Mouse (Mus musculus): Measurements from ENCODE around the gene Xylb. TPM values are rescaled to one million over a fixed set of nuclear protein-coding genes. Genes with fewer than 3 reads are reported as not detected.
A peak's percentile ranks its signal among the peaks of the same experiment; 100 is the strongest.

Xylb gene
- 3.3 and 3.4 TPM in 2 replicates for polyA plus RNA-seq (2015; fragmentation: Nextera tagmentation; extraction: Ambion mirVana)

DNA sequence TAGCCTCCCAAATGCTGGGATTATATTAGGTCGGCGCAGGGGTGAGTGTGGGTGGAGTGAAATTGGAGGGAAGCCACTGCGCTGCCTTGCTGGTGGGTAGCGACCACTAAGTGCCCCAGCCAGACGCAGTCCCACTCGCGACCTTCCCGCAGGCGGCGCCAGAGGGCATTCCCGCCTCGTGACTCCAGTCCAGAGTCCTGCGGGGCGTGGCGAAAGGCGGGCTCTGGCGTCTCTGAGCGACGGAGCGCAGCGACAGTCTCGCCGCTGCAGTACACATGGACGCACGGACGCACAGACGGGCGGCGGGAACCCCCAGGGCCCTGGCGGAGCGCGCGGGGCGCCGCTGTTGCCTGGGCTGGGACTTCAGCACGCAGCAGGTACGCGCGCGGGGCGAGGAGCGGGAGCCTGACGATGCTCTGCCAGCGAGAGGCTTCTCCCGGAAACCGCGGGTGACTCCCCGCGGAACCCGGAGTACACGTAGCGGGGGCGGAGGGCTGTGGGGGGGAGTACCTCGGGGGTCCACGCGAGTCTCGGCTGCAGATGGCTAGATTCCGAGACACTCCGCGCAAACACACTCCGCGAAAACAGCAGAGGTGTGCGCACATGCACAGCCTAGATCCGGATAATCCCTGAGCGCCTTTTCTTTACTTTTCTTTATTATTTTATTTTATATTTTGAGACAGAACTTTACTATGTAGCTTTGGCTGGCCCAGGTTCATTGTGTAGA lies at the start of gene Xylb:
Gene Xylb (plus strand): TSS at position 51 of the 727 bp plus-strand sequence.
- H3K4me2 ChIP-seq (replicated peaks): peak within 1 kb of the TSS; percentile 96
- no peaks in the 10 kb centered on the region for H3K36me3 ChIP-seq
- H3K4me3 ChIP-seq: peak within 1 kb of the TSS; percentile 85
- WGBS: 2% methylated on average over 63 of the region's 65 CpGs
- H3K9me3 ChIP-seq: no peaks in the 10 kb centered on the region
- H3K9ac ChIP-seq (replicated peaks): peak within 1 kb of the TSS; percentile 77
- H3K4me1 ChIP-seq: peaks cover 3% of the 10 kb centered on the region; the same call in 1 of the 2 replicates
- H3K27ac ChIP-seq (replicated peaks): no peak within 1 kb of the TSS
- no peaks in the 10 kb centered on the region for H3K27me3 ChIP-seq
- ATAC-seq (replicated peaks): peak; percentile 89

DNA sequence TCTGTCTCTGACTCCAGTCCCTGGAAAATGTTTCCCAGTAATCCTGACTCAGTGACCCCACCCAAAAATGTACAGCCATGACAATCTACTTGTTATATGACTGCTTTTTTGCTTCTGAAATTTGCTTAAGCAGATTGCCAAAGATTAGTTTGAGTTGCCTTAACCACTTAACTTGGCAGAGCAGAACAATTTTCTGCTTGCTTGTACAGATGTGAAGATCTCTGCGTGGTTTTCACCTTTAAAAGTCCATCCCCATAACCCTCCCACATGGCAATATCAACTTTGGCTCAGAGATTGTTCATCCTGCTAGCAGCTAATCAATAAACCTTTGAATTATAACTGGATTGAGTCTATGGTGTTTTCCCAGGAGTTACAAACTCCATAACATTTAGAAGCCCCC lies 48.1 kb upstream of the Xylb start:
- Histone ChIP-seq H3K4me1 (no peaks in the 10 kb centered on the region), H3K36me3 (no peaks in the 10 kb centered on the region), H3K27ac (replicated peaks) (no peak overlapping the region), H3K27me3 (no peaks in the 10 kb centered on the region), H3K9ac (replicated peaks) (no peak overlapping the region), H3K9me3 (no peaks in the 10 kb centered on the region), H3K4me2 (replicated peaks) (no peak overlapping the region), H3K4me3 (no peak overlapping the region)
- no peak for ATAC-seq (replicated peaks)
- WGBS: 96% methylated on average over 1 of the region's 1 CpGs

DNA sequence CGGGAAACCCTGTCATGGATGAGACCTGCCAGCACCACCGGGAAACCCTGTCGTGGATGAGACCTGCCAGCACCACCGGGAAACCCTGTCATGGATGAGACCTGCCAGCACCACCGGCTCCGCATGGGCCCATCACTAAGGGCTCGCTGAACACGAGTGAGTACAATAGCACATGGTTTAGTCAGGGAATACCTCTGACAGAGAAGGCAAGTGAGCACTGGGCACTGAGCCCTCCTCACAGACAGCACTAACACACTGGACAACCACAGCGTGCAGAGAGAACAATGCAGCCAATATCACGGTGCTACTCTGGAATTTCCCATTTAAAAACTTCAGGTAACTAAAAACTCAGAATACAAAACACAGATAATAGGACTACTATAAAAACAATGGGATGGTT lies 44.1 kb upstream of the Xylb start:
- ATAC-seq (replicated peaks): no peak
- no peaks in the 10 kb centered on the region for H3K27me3 ChIP-seq
- 87% methylated on average over 10 of the region's 10 CpGs for WGBS
- no peak overlapping the region for H3K4me3 ChIP-seq
- no peak overlapping the region for H3K27ac ChIP-seq (replicated peaks)
- H3K9me3 ChIP-seq: no peaks in the 10 kb centered on the region
- H3K36me3 ChIP-seq: no peaks in the 10 kb centered on the region
- H3K4me2 ChIP-seq (replicated peaks): no peak overlapping the region
- H3K4me1 ChIP-seq: no peaks in the 10 kb centered on the region
- no peak overlapping the region for H3K9ac ChIP-seq (replicated peaks)

DNA sequence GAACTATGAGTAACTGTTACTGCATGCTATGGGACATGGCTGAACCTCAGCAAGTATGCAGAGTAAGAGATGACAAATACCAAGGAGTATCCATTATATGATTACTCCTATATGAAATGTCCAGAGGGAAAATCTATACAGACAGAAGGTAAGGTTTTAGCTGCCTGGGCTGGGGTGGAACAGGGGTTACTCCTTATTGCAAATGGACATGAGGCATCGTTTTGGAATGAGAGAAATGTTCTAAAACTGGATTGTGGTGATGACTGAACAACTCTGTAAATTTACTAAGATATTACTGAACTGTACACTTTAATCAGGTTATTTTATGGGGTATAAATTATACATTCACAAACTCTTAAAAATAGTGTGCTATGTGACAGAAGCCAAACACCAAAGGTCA lies 38.3 kb upstream of the Xylb start:
- Histone ChIP-seq H3K36me3 (no peaks in the 10 kb centered on the region), H3K9me3 (no peaks in the 10 kb centered on the region), H3K4me1 (peaks cover 30% of the 10 kb centered on the region), H3K27me3 (no peaks in the 10 kb centered on the region), H3K9ac (replicated peaks) (no peak overlapping the region), H3K27ac (replicated peaks) (no peak overlapping the region), H3K4me2 (replicated peaks) (no peak overlapping the region), H3K4me3 (no peak overlapping the region)
- WGBS: 89% methylated on average over 1 of the region's 1 CpGs
- ATAC-seq (replicated peaks): no peak

DNA sequence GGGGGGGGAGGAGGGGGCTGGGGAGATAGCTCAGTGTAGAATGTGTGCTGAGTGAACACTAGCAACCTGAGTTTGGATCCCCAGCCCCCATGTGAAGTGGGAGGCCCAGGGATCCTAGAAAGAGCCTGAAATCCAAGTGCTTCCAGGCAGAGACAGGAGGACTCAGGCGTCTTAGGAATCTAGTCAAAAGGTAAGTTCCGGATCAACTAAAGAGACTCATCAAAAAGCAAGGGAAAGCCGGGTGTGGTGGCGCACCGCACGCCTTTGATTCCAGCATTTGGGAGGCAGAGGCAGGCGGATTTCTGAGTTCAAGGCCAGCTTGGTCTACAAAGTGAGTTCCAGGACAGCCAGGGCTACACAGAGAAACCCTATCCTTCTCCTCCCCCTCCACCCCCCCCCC lies 36.7 kb upstream of the Xylb start:
- H3K4me1 ChIP-seq: peaks cover 30% of the 10 kb centered on the region
- H3K4me3 ChIP-seq: peak overlapping the region; percentile 78; the same call in 1 of the 2 replicates
- H3K27me3 ChIP-seq: no peaks in the 10 kb centered on the region
- ATAC-seq (replicated peaks): no peak
- no peak overlapping the region; the same call in 1 of the 2 replicates for H3K9ac ChIP-seq (replicated peaks)
- H3K4me2 ChIP-seq (replicated peaks): peak overlapping the region; percentile 95
- no peak overlapping the region for H3K27ac ChIP-seq (replicated peaks)
- no peaks in the 10 kb centered on the region for H3K9me3 ChIP-seq
- H3K36me3 ChIP-seq: no peaks in the 10 kb centered on the region
- 82% methylated on average over 7 of the region's 7 CpGs for WGBS

DNA sequence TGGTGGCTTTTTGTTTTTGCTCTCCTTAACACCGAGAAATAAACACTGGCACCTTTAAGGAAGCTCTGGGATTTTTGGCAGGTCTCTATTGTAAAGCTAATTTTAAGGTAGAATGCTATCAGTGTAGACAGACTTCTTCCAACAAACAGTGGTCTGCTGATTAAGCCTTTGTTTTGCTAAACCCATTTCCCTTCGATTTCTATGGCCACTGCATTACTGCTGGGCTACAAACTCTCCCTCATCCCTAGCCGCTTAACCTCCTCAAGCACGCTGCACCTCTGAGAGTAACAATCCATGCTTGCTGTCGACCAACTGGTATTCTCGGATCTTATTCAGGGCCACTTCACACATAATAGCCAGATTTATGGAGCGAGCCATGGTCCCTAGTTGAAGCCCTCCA lies 36.2 kb upstream of the Xylb start:
- H3K27ac ChIP-seq (replicated peaks): no peak overlapping the region
- 7% methylated on average over 7 of the region's 7 CpGs for WGBS
- H3K9ac ChIP-seq (replicated peaks): peak overlapping the region; percentile 85
- H3K4me2 ChIP-seq (replicated peaks): peak overlapping the region; percentile 95
- H3K27me3 ChIP-seq: no peaks in the 10 kb centered on the region
- peak overlapping the region; percentile 78 for H3K4me3 ChIP-seq
- H3K9me3 ChIP-seq: no peaks in the 10 kb centered on the region
- no peaks in the 10 kb centered on the region for H3K36me3 ChIP-seq
- peaks cover 30% of the 10 kb centered on the region for H3K4me1 ChIP-seq
- no peak for ATAC-seq (replicated peaks)

DNA sequence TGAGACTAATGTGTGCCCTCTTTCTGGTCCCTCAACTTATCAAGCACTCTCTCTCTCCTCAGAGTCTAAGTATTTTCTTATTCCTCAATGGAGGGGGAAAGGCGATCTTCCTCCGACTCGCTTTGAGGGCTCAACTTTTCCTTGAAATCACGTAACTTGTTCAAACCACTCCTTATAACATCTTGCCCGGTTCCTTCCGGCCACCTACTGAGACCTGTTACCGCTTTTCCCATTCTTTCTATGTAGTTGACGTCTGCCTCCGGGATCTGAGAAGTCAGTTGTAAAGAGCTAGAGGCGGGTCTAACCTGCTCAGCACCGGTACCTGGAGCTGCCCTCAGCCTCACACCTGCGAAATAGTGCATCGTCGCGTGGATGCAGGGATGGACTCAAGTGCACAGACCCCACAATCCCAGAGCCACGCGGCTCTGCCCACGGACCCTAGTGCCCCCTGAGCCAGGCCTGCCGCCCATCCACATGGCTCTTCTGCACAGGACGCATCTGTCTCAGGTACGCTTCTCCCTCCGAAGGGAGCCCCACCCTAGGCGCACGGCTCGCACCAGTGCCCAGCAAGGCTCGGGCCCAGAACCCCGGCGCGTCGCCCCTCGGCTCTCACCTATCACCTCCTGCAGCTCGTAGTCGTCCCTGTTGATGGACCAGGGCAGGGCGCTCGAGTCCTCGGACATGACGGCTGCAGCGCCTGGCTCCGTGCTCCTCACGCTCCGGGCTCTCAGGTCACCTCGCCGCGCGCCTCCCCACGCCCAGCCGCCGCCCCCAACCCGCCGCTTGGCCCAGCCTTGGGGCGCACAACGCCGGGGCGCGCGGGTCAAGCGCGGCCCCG lies 35.6 kb upstream of the Xylb start:
- WGBS: under 1% methylated on average over 53 of the region's 59 CpGs

DNA sequence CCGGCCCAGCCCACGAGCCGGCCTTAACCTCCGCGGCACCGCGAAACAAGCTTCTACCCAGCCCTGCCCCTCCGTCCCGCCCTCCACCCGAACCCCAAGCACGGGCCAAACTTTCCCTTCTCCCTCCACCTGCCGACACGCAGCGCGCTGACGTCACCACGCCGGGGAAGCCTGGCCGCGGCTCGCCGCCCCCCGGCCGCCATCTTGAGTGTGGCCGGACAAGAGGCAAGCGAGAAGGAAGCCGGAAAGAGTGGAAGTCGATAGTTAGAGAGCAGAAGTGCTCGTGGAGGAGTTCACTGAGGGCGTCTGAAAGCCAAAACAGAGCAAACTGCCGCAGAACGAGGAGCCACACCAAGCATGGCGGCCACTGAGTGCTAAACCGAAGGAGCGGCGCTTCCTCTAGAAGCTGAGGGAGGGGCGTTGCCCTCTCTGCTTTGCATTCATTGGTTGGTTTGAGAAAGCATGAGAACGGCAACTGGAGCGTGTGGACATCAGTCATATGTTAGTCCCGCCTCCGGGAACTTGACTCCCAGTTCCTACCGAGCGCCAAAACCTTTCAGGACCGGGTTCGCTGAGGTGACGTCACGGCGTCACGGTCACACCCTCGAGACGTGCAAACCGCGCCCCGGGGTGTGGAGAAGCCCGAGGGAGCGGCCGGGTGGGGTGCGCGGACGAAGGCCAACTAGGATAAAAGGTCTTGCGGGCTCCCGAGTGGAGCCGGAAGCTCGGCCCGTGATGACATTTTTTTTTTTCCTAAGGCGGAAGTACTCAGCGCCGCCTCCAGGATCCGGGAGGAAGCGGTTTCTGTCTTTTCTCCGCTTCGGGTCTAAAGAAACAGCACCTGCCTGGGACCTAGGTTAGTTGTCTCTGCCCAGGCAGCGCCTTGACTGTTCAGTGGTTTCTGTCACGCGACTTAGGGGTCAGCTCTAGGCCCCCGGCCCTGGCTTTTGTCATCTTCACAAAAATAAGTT lies 34.6 kb upstream of the Xylb start, which contains the start of gene Oxsr1:
Gene Oxsr1 (minus strand): TSS at position 139 of the 971 bp plus-strand sequence.
- Histone ChIP-seq H3K9ac (replicated peaks) (peak within 1 kb of the TSS; percentile 85), H3K4me3 (peak within 1 kb of the TSS; percentile 78), H3K9me3 (no peaks in the 10 kb centered on the region), H3K4me1 (peaks cover 30% of the 10 kb centered on the region), H3K27me3 (no peaks in the 10 kb centered on the region), H3K27ac (replicated peaks) (peak within 1 kb of the TSS; percentile 95), H3K36me3 (no peaks in the 10 kb centered on the region), H3K4me2 (replicated peaks) (peak within 1 kb of the TSS; percentile 95)
- ATAC-seq (replicated peaks): peak; percentile 98
- WGBS: under 1% methylated on average over 76 of the region's 76 CpGs

More for the DNA sequence above, 35.6 kb upstream of the Xylb start:
- Histone ChIP-seq H3K4me3 (peak overlapping the region; percentile 78), H3K4me2 (replicated peaks) (peak overlapping the region; percentile 95), H3K36me3 (no peaks in the 10 kb centered on the region), H3K27ac (replicated peaks) (peak overlapping the region; percentile 95), H3K9me3 (no peaks in the 10 kb centered on the region), H3K27me3 (no peaks in the 10 kb centered on the region), H3K9ac (replicated peaks) (peak overlapping the region; percentile 85), H3K4me1 (peaks cover 30% of the 10 kb centered on the region)
- ATAC-seq (replicated peaks): peak; percentile 24

DNA sequence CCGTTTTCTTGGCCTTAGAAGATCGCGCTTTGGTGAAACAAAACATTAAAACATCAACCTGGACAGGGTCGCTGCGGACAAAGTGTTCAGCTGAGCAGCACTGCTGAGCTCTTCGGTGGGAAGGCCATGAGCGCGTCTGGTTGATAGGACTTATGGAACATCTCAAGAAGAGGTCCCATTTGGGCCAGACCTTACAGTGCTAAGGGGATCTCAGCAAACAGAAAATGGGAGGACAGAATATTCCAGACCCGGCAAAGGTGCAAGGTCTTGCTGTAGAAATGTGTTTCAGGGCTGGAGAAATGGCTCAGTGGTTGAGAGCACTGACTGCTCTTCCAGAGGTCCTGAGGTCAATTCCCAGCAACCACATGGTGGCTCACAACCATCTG lies 33.9 kb upstream of the Xylb start:
- H3K27me3 ChIP-seq: no peaks in the 10 kb centered on the region
- peak overlapping the region; percentile 73 for H3K9ac ChIP-seq (replicated peaks)
- H3K9me3 ChIP-seq: no peaks in the 10 kb centered on the region
- H3K4me3 ChIP-seq: peak overlapping the region; percentile 78
- H3K4me2 ChIP-seq (replicated peaks): peak overlapping the region; percentile 95
- 6% methylated on average over 9 of the region's 9 CpGs for WGBS
- ATAC-seq (replicated peaks): 0 out of 2 replicates have a peak, but pooled peaks have one; percentile 0
- peaks cover 30% of the 10 kb centered on the region for H3K4me1 ChIP-seq
- peak overlapping the region; percentile 95 for H3K27ac ChIP-seq (replicated peaks)
- H3K36me3 ChIP-seq: no peaks in the 10 kb centered on the region

DNA sequence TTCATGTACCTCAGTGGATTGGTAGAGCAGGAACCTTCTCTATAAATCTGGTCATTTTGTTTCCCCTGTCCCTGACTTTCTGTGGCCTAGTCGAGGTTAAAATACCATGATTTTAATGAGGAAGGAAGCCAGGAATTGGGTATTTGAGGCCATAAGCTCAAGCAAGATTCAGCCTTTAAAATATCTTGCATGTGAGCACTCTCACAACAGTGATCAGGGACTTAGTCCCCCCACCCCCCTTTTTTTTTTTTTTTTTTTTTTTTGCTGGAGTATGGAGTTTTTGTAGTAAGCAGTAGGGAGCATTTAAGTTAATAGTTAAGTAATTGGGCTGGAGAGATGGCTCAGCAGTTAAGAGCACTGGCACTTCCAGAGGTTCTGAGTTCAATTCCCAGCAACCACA lies 33.1 kb upstream of the Xylb start:
- Histone ChIP-seq H3K4me3 (no peak overlapping the region), H3K36me3 (no peaks in the 10 kb centered on the region), H3K9me3 (no peaks in the 10 kb centered on the region), H3K27me3 (no peaks in the 10 kb centered on the region), H3K4me1 (peaks cover 30% of the 10 kb centered on the region), H3K9ac (replicated peaks) (no peak overlapping the region), H3K4me2 (replicated peaks) (no peak overlapping the region), H3K27ac (replicated peaks) (no peak overlapping the region)
- no peak for ATAC-seq (replicated peaks)
- WGBS: 70% methylated on average over 1 of the region's 1 CpGs

DNA sequence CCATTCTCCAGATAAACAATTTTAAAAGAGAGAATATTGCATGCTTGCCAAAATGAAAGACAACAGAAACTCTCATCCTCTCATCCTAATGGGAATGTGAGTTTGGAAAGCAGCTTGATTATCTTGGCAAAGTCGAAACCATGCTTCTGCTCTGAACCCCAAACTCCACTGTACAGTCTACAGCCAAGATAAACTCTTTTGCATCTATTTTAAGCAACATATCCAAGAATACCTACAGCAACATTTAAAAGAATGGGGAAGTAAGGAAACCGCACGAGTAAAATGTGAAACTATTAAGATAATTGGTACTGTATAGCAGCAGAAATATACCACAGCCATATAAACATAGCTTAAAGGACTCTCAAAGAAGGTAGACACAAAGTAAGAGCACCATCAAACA lies 28.7 kb upstream of the Xylb start:
- Histone ChIP-seq H3K27ac (replicated peaks) (no peak overlapping the region), H3K9me3 (no peaks in the 10 kb centered on the region), H3K4me3 (no peak overlapping the region), H3K27me3 (no peaks in the 10 kb centered on the region), H3K36me3 (no peaks in the 10 kb centered on the region), H3K4me1 (peaks cover 4% of the 10 kb centered on the region; the same call in 1 of the 2 replicates), H3K9ac (replicated peaks) (no peak overlapping the region), H3K4me2 (replicated peaks) (no peak overlapping the region)
- no peak for ATAC-seq (replicated peaks)
- WGBS: 88% methylated on average over 3 of the region's 3 CpGs
